Mouse (Mus musculus) ES-E14 (cell line): ENCODE measurements around the gene Doc2b.

ENCODE experiments used
- HCFC1 ChIP-seq: IDR thresholded peaks from 2 replicates; pipeline ENCODE4 v1.6.1; 2012; ENCODE audit warnings: low read length, inconsistent platforms, borderline replicate concordance; ENCODE audit not compliant: insufficient read depth
- MAFK ChIP-seq: IDR thresholded peaks from 2 replicates; pipeline ENCODE4 v1.6.1; 2014; ENCODE audit warnings: mild to moderate bottlenecking, low read depth, low read length, inconsistent platforms; ENCODE audit not compliant: insufficient read depth
- ZC3H11A ChIP-seq: IDR thresholded peaks from 2 replicates; pipeline ENCODE4 v1.6.1; 2012; ENCODE audit warnings: low read depth, mild to moderate bottlenecking, inconsistent platforms, low read length, borderline replicate concordance
- ZNF384 ChIP-seq: IDR thresholded peaks from 2 replicates; pipeline ENCODE4 v1.6.1; 2012; ENCODE audit warnings: low read depth, low read length, inconsistent platforms

DNA sequence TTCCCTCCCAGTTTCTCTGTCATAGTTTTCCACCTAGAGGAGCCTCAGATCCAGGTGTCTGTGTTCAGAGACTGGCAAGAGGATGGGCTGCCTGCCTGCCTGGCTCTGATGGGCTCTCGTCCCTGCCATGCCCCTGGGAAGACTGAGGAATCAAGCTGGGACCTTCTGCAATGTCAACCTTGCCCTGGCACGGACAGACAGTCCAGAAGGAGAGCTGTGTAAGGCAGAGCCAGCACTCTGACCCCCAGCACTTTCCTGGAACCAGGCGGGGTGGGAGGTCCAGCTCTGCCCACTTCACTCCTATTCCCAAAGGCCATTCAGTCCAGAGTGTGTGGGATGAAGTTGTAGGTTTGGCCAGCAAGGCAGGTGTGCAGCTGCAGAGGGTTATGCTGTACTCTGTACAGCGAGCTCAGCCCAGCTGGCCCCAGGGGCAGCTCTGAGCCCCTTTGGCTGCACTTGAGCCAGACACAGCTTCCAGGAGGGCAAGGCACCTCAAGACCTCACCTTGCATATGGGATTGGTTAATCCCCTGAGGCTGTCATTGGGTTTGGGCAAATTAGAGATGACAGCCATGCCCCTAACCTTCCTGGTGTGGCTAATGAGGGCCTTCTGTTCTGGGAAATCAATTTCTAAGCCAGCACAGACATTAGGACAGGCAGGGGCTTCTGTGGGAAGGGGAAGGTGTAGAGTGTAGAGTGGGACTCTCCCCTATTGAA lies 47.2 kb upstream of the Doc2b start:
- TF ChIP-seq MAFK, result no peak
- no peak for TF ChIP-seq ZC3H11A
- TF ChIP-seq ZNF384, result no peak
- TF ChIP-seq HCFC1, result no peak
